Mouse (Mus musculus) hindbrain, embryonic 14.5 days (tissue): ENCODE results near the gene Zpbp2. TPM values are rescaled to one million over a fixed set of nuclear protein-coding genes. Genes with fewer than 3 reads are reported as not detected.

Source experiments
- ATAC-seq: fragments of 200-750 bp; cut with Nextera tagmentation; 2 replicates; pipeline ENCODE4 v1.8.0; 2017; ENCODE audit warnings: moderate number of reproducible peaks, mild to moderate bottlenecking, moderate TSS enrichment, moderate library complexity; ENCODE audit not compliant: low FRiP score
- DNase-seq: peaks from one replicate; pipeline ENCODE4 v3.0.0-alpha.2; 2015; ENCODE audit warnings: low spot score
- H3K27ac ChIP-seq: fragments of 300-500 bp; sonication (generic); 2 replicates; pipeline ENCODE4 v1.5.1; 2014; ENCODE audit warnings: mild to moderate bottlenecking, moderate library complexity
- H3K27me3 ChIP-seq: fragments of 300-500 bp; sonication (generic); 2 replicates; pipeline ENCODE4 v1.6.1; 2014; ENCODE audit warnings: mild to moderate bottlenecking, low read length, mixed read lengths; ENCODE audit not compliant: control insufficient read depth, insufficient read depth
- H3K36me3 ChIP-seq: fragments of 300-500 bp; sonication (generic); replicated peaks from 2 replicates; pipeline ENCODE4 v1.6.1; 2014; ENCODE audit not compliant: control insufficient read depth, insufficient read depth
- H3K4me1 ChIP-seq: fragments of 300-500 bp; sonication (generic); replicated peaks from 2 replicates; pipeline ENCODE4 v1.6.1; 2014; ENCODE audit warnings: antibody characterized with exemption, low read length, mixed read lengths; ENCODE audit not compliant: control insufficient read depth, insufficient read depth
- H3K4me2 ChIP-seq: fragments of 300-500 bp; sonication (generic); replicated peaks from 2 replicates; pipeline ENCODE4 v1.6.1; 2014; ENCODE audit warnings: mild to moderate bottlenecking, moderate library complexity
- H3K4me3 ChIP-seq: fragments of 300-500 bp; sonication (generic); replicated peaks from 2 replicates; pipeline ENCODE4 v1.5.1; 2014; ENCODE audit warnings: mild to moderate bottlenecking, low read length
- H3K9ac ChIP-seq: fragments of 300-500 bp; sonication (generic); 2 replicates; pipeline ENCODE4 v1.6.1; 2014
- H3K9me3 ChIP-seq: fragments of 300-500 bp; sonication (generic); 2 replicates; pipeline ENCODE4 v1.6.1; 2016; ENCODE audit warnings: low read length; ENCODE audit not compliant: control insufficient read depth
- WGBS: fragments of 180-500 bp; shearing (Covaris S2); extraction: QIAGEN DNeasy Blood & Tissue Kit; methylation state at CpG from one replicate; pipeline ENCODE4 v1.1.7; 2014; 5-methylcytosine and 5-hydroxymethylcytosine counted together
- polyA plus RNA-seq: library from polyadenylated mRNA; unstranded; fragments of >200 nt; fragmentation: Nextera tagmentation; extraction: Ambion mirVana; gene quantifications from 2 replicates; pipeline ENCODE4 v1.2.1, GENCODE M21; 2014

The Zpbp2 gene
- polyA plus RNA-seq, 1 experiment from 2014 or later, result not detected

DNA sequence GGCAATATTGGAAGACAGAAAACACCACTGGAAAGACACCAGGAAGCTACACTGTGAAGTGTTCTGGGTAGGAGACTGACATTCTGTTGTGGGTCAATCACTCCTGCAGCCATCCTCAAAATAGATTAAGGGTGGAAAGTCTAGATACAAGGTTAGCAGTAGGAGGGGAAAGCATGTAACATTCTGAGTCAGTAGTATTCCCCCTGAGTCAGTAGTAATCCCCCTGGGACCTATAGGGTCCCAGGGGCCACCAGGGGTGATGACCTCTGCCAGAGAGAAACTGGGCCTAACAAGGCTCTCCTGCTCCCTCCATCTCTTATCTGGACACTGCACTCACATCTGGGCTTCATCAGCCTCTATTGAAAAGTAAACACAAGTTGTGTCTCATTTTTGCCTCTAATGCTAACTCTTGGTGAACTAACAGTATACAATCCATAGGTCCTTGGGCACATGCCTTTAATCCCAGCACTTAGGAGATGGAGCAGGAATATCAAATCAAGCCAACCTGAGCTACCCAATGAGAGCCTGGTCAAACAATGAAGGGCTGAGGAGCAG lies 13.3 kb upstream of the Zpbp2 start:
- H3K4me1 ChIP-seq, result no peaks in the 10 kb centered on the region

DNA sequence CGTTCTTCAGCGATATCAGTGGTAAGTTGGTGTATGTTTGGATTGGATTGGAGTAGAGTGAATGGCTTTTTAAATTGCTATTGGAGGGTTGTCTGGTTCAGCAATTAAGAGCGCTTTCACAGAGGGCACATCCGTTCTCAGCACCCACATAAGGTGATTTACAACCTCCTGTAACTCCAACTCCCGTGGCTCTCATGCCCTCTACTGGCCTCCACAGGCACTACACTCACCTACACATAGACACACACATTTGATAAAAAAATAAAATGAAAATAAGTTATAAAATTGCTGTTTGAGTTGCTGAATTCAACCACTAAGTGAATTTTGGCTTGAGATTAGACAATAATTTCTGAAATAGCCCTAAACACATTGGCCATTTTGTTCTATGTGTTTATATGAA lies 10.6 kb upstream of the Zpbp2 start:
- 86% methylated on average over 5 of the region's 5 CpGs for WGBS
- Histone ChIP-seq H3K4me1 (no peaks in the 10 kb centered on the region), H3K4me3 (no peak overlapping the region), H3K36me3 (no peaks in the 10 kb centered on the region), H3K9ac (no peak overlapping the region), H3K4me2 (no peak overlapping the region), H3K27ac (no peak overlapping the region), H3K27me3 (peaks cover 42% of the 10 kb centered on the region), H3K9me3 (peaks cover 7% of the 10 kb centered on the region; the same call in 1 of the 2 replicates)
- DNase-seq (no peak), ATAC-seq (no peak)

More for the DNA sequence above, 13.3 kb upstream of the Zpbp2 start:
- Histone ChIP-seq H3K36me3 (no peaks in the 10 kb centered on the region), H3K9me3 (peaks cover 7% of the 10 kb centered on the region; the same call in 1 of the 2 replicates), H3K9ac (no peak overlapping the region), H3K27ac (no peak overlapping the region), H3K4me3 (no peak overlapping the region), H3K4me2 (no peak overlapping the region), H3K27me3 (peaks cover 18% of the 10 kb centered on the region)
- DNase-seq (no peak), ATAC-seq (no peak)

DNA sequence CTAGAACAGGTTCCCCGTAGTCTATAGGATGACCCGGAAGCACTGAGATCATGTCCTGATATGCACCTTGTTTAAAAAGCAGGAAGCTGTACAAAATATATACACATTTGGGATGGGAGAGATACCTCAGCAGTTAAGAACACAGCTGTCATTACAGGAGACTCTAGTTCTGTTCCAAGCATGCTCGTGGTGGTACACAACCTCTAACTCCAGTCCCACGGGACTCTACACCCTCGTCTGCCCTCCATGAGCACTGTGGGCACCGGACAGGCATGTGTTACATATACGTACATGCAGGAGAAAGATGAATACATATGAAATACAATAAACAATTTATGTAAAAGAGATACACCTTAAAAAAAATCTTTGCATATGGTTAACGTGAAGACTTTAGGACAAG lies 8.3 kb upstream of the Zpbp2 start:
- no peak overlapping the region for H3K9ac ChIP-seq
- 78% methylated on average over 8 of the region's 8 CpGs for WGBS
- H3K4me2 ChIP-seq, result no peak overlapping the region
- H3K4me3 ChIP-seq, result no peak overlapping the region
- no peak overlapping the region for H3K27ac ChIP-seq
- ATAC-seq (no peak), DNase-seq (no peak)
- H3K27me3 ChIP-seq, result peaks cover 64% of the 10 kb centered on the region
- peaks cover 7% of the 10 kb centered on the region; the same call in 1 of the 2 replicates for H3K9me3 ChIP-seq
- H3K36me3 ChIP-seq, result no peaks in the 10 kb centered on the region
- H3K4me1 ChIP-seq, result peaks cover 4% of the 10 kb centered on the region

DNA sequence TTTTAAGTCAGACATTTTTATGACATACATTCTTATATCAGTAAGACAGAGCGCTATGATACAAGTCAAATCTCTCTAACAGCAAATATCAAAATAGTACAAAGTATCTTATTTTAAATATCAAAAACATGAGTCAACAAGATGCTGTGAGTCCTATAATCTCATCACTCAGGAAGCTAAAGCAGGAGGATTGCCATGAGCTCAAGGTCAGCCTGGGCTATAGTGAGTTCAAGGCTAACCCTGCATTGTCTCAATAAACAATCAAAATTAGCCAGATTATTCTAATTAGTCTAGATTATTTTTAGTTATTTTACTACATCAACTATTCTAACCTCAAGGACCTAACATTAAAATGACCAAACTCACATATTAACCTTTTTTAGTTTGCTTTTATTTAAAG lies 7.5 kb upstream of the Zpbp2 start:
- H3K27me3 ChIP-seq, result peaks cover 73% of the 10 kb centered on the region
- DNase-seq, result no peak
- peaks cover 7% of the 10 kb centered on the region; the same call in 1 of the 2 replicates for H3K9me3 ChIP-seq
- peaks cover 4% of the 10 kb centered on the region for H3K4me1 ChIP-seq
- ATAC-seq, result no peak
- no peak overlapping the region for H3K27ac ChIP-seq
- no peaks in the 10 kb centered on the region for H3K36me3 ChIP-seq
- WGBS, result 89% methylated on average over 1 of the region's 1 CpGs
- H3K4me3 ChIP-seq, result no peak overlapping the region
- H3K4me2 ChIP-seq, result no peak overlapping the region
- H3K9ac ChIP-seq, result no peak overlapping the region

DNA sequence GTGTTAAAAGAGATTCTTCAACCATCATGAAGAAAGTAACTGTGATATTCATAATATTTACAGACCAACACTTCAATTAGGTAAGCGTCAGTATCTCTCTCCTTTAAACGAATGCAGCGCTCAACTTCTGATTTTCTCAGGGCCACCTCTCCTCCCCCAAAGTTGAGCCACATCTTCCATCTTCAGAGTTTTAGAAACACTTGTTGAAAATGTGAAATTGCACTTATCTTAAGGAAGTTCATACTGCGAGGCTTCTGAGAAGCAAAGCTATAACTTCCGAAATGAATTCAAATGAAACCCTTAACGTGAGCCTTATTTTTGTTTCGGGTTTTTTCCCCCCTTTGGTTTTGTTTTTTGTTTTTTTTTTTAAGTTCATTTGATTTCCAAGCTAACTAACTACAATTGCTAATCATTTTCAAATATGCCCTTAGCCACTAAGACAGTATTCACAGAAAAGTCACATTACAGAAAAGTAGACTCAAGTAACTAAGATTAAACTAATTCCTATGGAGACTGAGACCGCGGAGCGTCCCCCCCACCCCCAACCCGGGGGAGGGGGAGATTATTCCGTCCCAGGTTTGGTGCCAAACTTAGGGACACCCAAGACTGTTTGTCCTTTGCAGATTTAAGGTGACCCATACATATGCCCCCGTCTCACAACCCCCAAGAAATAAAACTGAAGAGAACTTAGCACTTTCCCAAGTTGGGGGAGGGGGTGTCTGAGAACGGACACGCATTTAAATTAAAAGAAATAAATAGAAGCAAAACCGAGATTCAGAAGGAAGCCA lies 5.8 kb upstream of the Zpbp2 start:
- ATAC-seq (no peak), DNase-seq (no peak)
- no peaks in the 10 kb centered on the region for H3K36me3 ChIP-seq
- peaks cover 89% of the 10 kb centered on the region for H3K27me3 ChIP-seq
- 3% methylated on average over 16 of the region's 16 CpGs for WGBS
- peak overlapping the region; percentile 47; the same call in 1 of the 2 replicates for H3K9ac ChIP-seq
- H3K9me3 ChIP-seq, result peaks cover 3% of the 10 kb centered on the region; the same call in 1 of the 2 replicates
- peak overlapping the region; percentile 81 for H3K4me2 ChIP-seq
- peaks cover 4% of the 10 kb centered on the region for H3K4me1 ChIP-seq
- H3K27ac ChIP-seq, result no peak overlapping the region
- H3K4me3 ChIP-seq, result peak overlapping the region; percentile 39

DNA sequence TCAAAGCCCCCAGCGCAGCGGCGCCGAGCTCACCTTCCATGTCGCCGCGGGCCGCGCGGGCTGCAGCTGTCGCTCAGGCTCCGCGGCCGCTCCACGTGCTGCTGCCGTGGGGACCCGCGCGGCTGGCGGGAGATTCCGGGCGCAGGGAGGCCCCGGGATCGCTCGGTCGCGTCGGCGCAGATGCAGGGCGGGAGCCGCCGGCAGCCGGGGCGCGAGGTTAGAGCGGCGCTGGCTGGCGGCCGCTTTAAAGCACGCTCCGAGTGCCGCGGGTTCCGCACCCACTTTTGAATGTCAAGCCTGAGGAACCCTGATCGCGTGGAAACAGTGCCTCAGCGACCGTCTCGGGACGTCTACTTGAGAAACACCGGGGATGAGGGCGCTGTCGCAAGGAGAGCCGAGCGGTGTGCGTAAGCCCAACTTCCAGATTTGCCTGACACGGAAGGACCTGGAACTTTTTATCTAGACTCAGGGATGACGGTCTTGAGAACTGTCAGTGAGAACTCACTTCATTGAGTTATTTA lies 5.1 kb upstream of the Zpbp2 start, which contains the start of gene Ikzf3:
Gene Ikzf3, minus strand, starts transcription at position 321 of the 521 bp plus-strand sequence.
- ATAC-seq, result no peak
- DNase-seq, result peak; percentile 36
- Histone ChIP-seq H3K27me3 (peaks cover 93% of the 10 kb centered on the region), H3K9ac (peak within 1 kb of the TSS; percentile 47), H3K4me3 (peak within 1 kb of the TSS; percentile 39), H3K36me3 (no peaks in the 10 kb centered on the region), H3K27ac (no peak within 1 kb of the TSS), H3K4me1 (peaks cover 4% of the 10 kb centered on the region), H3K4me2 (peak within 1 kb of the TSS; percentile 81), H3K9me3 (no peaks in the 10 kb centered on the region)
- WGBS, result 1% methylated on average over 51 of the region's 58 CpGs

DNA sequence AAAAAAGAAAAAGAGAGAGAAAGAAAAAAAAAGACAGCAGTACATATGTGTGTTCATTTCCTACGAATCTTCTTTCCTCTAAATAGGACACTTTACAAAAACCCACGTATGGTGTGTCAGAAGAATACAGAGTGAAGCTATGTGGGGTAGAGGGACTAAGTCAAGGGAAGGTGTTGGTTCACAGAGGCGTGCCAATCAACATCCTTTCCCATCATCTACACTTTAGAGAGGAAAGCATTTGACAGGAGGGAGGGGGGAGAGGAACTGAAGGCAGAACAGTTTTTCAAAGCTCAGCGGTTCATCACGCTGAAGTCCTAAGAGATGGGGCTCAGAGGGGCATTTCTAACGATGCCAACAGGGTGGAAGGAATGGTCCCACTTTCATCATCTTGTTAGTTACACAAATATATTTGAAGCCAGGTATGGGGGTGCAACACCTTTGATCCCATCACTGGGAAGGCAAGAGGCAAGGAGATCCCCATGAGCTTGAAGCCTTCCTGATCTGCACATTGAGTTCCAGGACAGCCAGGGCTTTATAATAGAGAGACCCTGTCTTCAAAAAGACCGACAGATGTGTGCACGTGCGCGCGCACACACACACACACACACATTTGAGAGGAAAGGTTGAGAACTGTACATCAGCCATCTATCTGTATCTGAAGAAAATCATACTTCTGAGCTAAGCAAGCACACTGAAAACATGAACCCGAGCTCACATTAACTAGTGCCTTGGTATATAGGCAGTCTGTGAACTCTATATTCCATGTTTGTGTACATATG lies 4.2 kb upstream of the Zpbp2 start:
- Histone ChIP-seq H3K9ac (no peak overlapping the region), H3K4me1 (peaks cover 4% of the 10 kb centered on the region), H3K27me3 (peaks cover 84% of the 10 kb centered on the region), H3K36me3 (no peaks in the 10 kb centered on the region), H3K4me3 (no peak overlapping the region), H3K9me3 (no peaks in the 10 kb centered on the region), H3K27ac (no peak overlapping the region), H3K4me2 (no peak overlapping the region)
- no peak for ATAC-seq
- WGBS, result 43% methylated on average over 12 of the region's 12 CpGs
- DNase-seq, result no peak

DNA sequence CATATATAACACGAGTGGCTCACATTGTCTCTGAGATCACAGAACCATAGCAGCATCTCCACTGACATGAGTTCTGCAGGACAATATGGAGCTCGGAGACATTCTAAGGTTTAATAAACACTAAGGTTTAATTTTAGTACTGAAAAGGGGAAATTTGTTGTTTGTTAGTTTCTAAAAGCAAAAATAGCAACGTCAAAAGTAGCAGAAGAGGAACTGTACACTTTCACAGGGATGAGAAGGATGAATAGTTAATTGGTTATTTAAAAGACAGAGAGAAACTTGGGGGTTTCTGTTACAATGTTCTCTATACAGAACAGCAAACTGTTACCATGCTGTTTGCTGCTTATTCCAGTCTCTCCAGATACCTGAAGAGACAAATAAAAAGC lies 3.6 kb upstream of the Zpbp2 start:
- no peaks in the 10 kb centered on the region for H3K36me3 ChIP-seq
- H3K27ac ChIP-seq, result no peak overlapping the region
- no peak overlapping the region for H3K9ac ChIP-seq
- no peak overlapping the region for H3K4me2 ChIP-seq
- H3K4me1 ChIP-seq, result peaks cover 4% of the 10 kb centered on the region
- DNase-seq (no peak), ATAC-seq (no peak)
- H3K27me3 ChIP-seq, result peaks cover 78% of the 10 kb centered on the region
- no peak overlapping the region for H3K4me3 ChIP-seq
- H3K9me3 ChIP-seq, result no peaks in the 10 kb centered on the region
- WGBS, result 58% methylated on average over 3 of the region's 3 CpGs

DNA sequence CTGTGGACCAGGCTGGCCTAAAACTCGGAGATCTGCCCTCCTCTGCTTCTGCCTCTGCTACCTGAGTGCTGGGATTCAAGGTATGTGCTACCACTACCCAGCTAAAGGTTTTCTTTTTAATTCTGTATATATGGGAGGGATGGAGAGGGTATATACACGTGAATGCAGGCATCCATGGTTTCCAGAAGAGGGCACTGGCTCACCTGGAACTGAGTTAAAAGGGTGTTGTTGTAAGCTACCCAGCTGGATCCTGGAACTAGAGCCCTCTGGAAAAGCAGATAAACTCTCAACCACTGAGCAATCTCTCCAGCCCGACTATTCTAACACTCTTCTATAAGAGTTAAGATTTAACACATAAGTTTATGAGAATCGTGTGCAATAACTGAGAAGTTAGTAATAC lies 1.5 kb upstream of the Zpbp2 start:
- no peaks in the 10 kb centered on the region for H3K36me3 ChIP-seq
- peaks cover 4% of the 10 kb centered on the region for H3K4me1 ChIP-seq
- H3K27ac ChIP-seq, result no peak overlapping the region
- no peak overlapping the region for H3K4me3 ChIP-seq
- 63% methylated on average over 4 of the region's 4 CpGs for WGBS
- no peaks in the 10 kb centered on the region for H3K9me3 ChIP-seq
- ATAC-seq (no peak), DNase-seq (no peak)
- no peak overlapping the region for H3K9ac ChIP-seq
- H3K27me3 ChIP-seq, result peaks cover 60% of the 10 kb centered on the region
- no peak overlapping the region for H3K4me2 ChIP-seq
